Mouse (Mus musculus): Measurements from ENCODE around the gene Cfap52.

Gene Cfap52

GRCm38 (mm10) chr11:67926348-67927055 is 38.9 kb downstream of the Cfap52 start:
- intact Hi-C loops (cut with DNase I), result loop anchor here (5.0 kb wide), 1 partner anchor 104 kb away; no protein-coding TSS in a partner anchor

GRCm38 (mm10) chr11:67925000-67925399 is 40.5 kb downstream of the Cfap52 start:
- intact Hi-C loops (cut with DNase I), result loop anchor here (5.0 kb wide), 1 partner anchor 103 kb away; no protein-coding TSS in a partner anchor

- intact Hi-C loops (cut with DNase I), result loop anchor here (2.0 kb wide), 1 partner anchor 27 kb away; no protein-coding TSS in a partner anchor
Measured at GRCm38 (mm10) chr11:67923720-67924119, 41.7 kb downstream of the Cfap52 start.

DNA sequence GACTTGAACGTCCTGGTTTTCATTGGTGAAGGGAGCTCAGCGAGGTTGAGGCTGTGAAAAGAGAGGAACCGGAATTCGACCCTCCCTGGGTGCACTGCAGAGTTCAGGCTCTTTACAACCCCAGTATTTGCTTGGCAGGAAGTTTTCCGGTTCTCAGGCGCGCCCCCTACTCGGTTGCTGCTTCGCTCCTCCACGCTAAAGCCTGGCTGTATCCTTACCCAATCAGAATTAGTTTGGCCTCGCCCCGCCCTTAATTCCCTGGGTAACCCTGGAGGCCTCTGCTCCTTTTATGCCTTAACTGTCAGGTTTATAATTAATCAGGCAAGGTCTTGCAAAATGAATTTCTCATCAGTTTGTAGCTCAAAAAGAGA is 42.7 kb downstream of the Cfap52 start:
- intact Hi-C loops (cut with DNase I), result loop anchor here (2.0 kb wide), 1 partner anchor 26 kb away; no protein-coding TSS in a partner anchor

- intact Hi-C loops (cut with DNase I), result loop anchor here (2.0 kb wide), 1 partner anchor 25 kb away; no protein-coding TSS in a partner anchor
Measured at GRCm38 (mm10) chr11:67921827-67922754, 43.4 kb downstream of the Cfap52 start, which contains the start of gene Usp43. Gene Usp43 (minus strand): TSS chr11:67922153.

GRCm38 (mm10) chr11:67921091-67921826 is 44.2 kb downstream of the Cfap52 start:
- intact Hi-C loops (cut with DNase I), result no loop called here

DNA sequence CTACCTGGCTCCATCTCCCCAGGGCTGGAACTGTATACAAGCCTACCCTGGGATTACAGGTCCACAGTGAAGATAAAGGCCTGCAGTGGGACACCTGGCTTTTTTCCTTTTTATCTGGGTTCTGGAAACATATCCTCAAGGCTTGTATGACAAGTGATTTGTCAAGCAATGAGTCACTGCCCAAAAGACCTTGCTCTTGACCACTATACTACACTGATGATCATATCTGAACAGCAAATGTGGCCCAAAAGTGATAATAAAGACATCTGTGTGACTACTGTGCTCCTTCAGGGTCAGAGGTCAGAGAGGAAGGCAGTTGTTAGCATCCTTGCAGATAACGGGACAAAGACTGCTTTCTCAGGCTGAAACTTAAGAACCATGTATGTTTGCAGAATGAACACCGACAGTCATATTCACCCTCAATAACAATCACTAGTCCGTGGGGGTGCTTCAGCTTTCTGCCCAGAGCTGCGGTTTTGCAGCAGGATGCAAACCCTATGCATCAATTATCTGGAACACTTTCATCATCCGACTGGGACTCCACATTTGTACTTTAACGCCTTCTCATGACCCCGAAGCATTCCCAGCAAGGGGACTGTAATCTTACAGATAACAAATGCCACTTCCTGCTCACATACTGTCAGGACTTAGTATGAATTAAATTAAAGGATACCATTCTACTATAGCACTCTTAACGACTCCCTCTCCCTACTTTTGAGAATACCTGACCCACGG is 45.1 kb downstream of the Cfap52 start:
- intact Hi-C loops (cut with DNase I), result no loop called here

GRCm38 (mm10) chr11:67919593-67919992 is 45.9 kb downstream of the Cfap52 start:
- intact Hi-C loops (cut with DNase I), result no loop called here

DNA sequence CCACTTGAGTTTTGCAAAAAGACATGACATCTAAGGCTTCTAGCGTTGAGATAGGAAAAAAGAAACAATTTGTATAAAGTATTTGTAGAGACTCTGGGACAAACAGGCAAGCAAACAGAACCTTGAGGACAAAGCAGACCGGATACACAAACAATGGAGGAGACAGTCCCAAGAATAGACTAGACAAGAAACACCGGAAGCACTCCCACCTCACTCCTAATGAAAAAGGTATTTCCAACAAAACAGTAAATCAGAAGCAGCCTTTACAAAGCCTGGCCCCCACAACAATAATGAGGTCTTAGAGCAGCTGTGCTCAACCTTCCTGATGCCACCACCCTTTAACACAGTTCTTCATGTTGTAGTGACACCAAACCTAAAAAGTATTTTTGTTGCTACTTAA is 48.3 kb downstream of the Cfap52 start:
- intact Hi-C loops (cut with DNase I), result no loop called here

GRCm38 (mm10) chr11:67911074-67911473 is 54.4 kb downstream of the Cfap52 start:
- intact Hi-C loops (cut with DNase I), result no loop called here

GRCm38 (mm10) chr11:67903756-67904155 is 61.7 kb downstream of the Cfap52 start:
- intact Hi-C loops (cut with DNase I), result no loop called here

DNA sequence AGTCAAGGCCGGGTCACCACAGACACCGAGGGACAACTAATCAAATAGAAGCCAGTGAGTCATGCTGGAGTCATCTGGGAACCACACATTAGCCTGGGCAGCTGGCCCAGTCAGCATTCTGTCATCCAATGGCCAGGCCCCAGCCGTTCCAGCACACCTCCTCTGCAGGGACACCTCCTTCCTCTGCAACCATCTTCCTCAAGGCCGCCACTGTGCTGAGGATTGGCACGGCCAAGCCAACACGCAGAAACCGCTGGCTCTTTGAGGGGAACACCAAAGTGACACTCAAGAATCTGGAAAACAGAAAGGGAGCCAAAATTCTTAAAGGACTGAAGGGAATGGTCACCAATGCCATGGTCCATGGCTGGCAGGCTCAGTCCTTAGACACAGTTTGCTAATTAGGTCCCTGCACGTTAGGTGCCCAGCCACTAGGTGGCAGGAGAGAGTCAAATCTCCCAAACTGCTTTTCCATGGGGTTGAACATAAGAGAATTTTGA is 68.3 kb downstream of the Cfap52 start:
- intact Hi-C loops (cut with DNase I), result loop anchor here (2.0 kb wide), 1 partner anchor 26 kb away; the partner anchor contains the start of gene Usp43

GRCm38 (mm10) chr11:67895641-67896040 is 69.8 kb downstream of the Cfap52 start:
- intact Hi-C loops (cut with DNase I), result loop anchor here (2.0 kb wide), 1 partner anchor 27 kb away; the partner anchor contains the start of gene Usp43

- intact Hi-C loops (cut with DNase I), result no loop called here
Measured at GRCm38 (mm10) chr11:67888521-67888920, 76.9 kb downstream of the Cfap52 start.

DNA sequence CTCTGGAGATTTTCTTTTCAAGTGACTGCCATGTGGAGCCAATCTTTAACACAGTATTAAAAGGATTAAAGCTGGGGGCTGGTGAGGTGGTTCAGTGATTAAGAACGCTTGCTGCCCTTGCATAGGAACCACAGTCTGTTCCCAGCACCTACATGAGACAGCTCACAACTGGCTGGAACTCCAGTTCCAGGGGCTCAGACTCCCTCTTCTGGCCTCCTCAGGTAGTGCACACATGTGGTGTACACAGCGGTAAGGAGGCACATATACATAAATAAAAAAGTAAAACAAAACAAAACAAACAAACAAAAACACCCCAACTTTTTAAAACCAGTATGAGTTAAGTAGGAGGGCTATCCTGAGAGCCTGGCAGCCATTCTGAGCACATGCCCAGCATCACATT is 79.5 kb downstream of the Cfap52 start:
- intact Hi-C loops (cut with DNase I), result no loop called here

All from adrenal gland (tissue).